Mouse (Mus musculus) spleen, adult 2 months (tissue): Measurements from ENCODE around the gene Spns1.

Source experiments
- CTCF ChIP-seq: fragments of 200-500 bp; IDR thresholded peaks from 2 replicates; pipeline ENCODE4 v1.5.1; 2011; ENCODE audit warnings: mild to moderate bottlenecking, inconsistent platforms; ENCODE audit not compliant: insufficient read depth, insufficient read length, insufficient replicate concordance; ENCODE audit errors: extremely low read depth
- POLR2A ChIP-seq: fragments of 200-500 bp; IDR thresholded peaks from 2 replicates; pipeline ENCODE4 v1.6.1; 2011; ENCODE audit warnings: low read depth, low read length, inconsistent platforms

DNA sequence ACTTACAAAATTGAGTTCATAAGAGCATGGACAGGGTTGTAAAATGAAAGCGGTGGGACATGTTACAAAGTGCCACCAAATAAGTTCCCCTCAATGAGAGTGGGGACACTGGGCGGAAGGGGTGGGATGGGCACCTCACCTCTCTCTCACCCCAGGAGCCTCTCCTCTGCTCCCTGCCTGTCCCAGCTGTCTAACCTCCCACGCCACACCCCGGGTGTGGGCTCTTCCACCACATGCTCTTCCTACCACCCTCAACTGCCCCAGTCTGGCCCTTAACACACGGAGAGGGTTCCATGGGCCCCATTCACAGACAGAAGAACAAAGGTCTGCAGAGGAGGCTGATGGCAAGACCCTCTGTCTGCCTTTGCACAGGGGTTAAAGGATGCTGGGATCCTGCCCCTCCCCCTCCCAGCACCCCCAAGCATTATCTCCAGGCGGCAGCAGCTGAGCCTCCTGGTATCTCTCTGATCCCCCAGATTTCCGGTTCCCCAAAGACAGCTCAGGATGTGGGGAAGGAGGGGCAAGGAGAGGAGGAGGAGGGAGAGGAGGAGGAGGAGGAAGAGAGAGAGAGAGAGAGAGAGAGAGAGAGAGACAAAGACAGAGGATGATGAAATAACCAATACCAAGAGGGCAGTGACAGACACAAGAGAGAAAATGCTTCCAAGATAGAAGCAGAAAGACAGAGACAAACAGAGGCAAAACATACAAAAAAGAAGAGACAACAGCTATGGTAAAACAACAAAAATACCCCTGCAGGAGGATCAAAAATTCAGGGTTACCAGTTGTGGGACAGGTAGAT, 20.3 kb downstream of the Spns1 start:
- no peak for TF ChIP-seq CTCF
- no peak for TF ChIP-seq POLR2A
